Mouse (Mus musculus): ENCODE data around the gene Avpi1.
"Not testable (repeated sequence)": the region's sequence is repeated elsewhere in the genome, so short reads cannot be mapped to it uniquely, and the experiment has no call there.

The Avpi1 gene

DNA sequence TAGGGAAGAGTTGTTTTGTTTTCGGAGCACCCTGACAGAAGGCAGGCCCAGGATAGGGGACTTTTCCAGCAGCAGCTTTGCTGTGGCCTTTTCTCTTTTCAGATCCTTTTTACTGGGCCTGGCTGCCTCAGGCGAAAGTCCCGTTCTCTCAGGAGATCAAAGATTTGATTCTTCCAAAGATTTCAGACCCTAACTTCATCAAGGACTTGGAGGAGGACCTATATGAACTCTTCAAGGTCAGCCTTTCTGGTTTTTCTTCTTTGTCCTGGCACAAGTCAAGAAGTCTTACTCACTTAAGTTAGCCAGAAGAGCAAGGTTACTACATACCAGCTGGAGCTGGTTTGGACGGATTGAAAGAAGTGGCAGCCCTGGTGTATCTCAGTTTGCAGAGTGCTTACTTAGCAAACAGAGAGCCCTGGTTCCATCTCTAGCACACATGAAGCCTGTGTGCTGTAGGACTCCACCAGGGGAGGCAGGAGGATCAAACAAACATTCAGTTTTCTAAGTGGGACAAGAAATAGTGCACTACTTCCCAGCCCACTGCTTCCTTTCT, 13.0 kb downstream of the Avpi1 start:
- no peak for DNase-seq (ENCODE audit: low read depth, low spot score)

DNA sequence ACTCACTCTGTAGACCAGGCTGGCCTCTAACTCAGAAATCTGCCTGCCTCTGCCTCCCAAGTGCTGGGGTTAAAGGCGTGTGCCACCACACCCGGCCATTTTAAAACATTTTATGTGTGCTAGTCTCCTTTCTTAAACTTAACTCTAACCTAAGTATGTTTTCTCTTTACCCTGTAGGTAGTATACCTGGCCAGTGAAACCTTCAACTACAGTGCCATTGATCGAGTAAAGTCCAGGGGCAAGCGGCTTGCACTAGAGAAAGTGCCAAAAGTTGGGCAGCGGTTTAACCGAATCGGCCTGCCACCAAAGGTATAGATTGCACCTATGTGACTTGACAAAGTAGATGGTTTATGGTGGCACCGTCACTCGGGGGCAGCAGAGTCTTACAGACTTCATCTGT, 24.2 kb downstream of the Avpi1 start:
- no peak for DNase-seq (ENCODE audit: low read depth, low spot score)

DNA sequence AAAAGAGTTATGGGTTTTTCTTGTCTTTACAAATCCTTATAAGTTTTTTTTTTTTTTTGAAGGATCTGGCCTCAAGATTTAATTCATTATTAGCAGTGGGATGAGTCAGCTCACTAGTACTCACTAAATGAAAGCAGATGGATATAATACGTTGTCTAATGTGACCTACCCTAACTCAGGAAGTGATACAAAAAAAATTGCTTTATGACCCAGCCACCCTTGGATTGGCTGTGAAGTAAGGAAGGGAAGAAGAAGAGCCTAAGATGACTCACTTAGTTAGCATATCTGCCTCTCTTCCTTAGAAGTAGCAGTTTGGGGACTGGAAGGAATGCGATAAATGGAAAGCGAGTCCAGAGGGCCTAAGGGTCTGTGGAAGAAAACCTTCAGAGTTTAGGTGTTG, 29.5 kb downstream of the Avpi1 start:
- DNase-seq (ENCODE audit: low read depth, low spot score), result peak; percentile 86

DNA sequence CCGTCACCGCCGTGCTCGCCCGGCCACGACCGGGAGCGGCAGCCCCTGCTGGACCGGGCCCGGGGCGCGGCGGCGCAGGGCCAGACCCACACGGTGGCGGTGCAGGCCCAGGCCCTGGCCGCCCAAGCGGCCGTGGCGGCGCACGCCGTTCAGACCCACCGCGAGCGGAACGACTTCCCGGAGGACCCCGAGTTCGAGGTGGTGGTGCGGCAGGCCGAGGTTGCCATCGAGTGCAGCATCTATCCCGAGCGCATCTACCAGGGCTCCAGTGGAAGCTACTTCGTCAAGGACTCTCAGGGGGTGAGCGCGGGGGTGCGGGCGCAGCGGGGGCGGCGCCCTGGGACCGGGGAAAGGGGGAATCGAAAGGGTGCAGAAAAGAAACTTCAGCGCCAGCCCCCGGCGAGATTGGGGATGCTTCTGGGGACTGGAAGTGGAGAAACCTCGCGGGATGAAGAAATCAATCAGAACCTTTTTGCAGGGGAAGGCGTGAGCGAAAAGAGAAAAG, 38.2 kb downstream of the Avpi1 start:
- DNase-seq (ENCODE audit: low read depth, low spot score), result peak; percentile 78

DNA sequence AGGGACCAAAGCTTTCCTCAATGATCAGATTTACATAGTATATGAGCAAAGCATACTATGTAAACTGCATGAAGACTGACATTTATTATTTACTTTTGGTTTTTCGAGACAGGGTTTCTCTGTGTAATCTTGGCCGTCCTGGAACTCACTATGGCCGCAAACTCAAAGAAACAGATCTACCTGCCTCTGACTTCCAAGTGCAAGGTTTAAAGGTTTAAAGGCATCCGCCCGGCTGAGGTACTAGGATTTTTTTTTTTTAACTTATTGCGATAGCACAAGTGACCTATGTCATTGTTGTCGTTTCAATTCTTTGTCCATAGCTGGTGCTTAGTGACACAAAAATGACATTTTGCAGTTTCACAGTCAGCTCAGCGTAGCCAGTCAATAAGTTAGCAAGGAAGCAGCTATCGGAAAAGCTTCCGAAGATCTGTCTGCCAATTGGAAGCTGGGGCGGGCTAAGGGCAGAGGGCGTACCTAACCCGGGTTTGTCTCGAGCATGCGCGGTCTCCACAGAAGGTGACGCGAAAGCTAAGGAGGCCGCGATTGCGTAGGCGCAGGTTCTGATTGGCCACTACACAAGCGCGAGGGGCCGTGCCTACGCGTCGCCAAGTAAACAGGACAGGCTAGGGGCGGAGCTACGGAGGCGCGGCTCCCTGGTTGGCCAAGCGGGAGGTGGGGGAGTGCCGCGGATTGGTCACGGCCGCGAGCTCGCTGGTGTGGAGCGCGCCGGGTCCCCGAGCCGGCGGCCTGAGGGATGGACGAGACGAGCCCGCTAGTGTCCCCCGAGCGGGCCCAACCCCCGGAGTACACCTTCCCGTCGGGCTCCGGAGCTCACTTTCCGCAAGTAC, 38.9 kb downstream of the Avpi1 start, which contains the start of gene Pi4k2a:
TSS of gene Pi4k2a (plus strand) at position 723 of the 848 bp plus-strand sequence.
- peak; percentile 100 for DNase-seq (ENCODE audit: low read depth, low spot score)

DNA sequence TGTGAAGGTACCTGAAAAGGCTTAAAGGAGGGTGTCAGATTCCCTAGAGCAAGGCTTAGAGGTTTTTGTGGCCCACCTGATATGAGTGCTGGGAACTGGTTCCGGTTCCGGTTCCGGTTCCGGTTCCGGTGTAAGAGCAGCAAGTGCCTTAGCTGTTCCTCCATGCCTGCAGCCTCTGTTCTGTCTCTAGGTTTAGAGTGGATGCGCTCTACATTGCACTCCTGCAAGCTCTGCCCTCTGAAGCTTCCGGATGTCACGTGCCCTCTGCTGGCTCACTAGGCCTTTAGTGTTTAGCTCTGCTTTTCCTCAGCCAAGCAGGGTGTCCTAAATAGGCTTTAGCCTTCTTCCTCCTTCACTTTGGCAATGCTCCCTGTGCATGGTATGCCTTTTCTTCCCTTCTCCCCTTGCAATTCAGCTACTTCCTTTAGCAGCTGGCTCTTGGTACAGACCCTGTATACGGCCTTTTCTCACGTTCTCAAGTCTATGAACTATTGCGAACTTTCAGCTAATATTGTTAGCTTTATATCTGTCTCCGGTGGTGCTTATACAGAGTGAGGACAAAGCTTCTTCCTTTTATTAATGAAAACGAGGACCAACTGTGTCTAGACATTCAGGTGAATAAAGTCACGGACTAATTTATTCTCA, 39.6 kb downstream of the Avpi1 start:
- DNase-seq (ENCODE audit: low read depth, low spot score), result peak; percentile 66

DNA sequence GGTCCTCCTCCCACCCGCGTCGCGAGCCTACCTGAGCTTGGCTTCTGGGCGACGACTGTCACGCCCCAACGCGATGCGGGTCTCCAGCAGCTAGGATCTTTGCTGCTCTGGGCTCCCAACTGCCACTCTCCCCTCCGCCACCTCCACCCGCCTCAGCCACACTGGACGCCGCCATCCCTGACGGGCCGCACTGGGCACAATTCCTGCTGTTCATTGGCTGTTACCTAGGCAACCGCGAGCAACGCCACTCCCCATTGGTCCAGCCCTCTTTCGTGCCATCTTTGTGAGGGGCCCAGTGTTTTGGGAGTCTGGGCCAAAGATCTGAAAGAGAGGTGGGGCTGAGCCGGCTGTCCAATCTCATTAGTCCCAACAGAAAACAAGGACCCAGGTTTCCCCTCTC, 42.7 kb downstream of the Avpi1 start, which contains the start of gene Morn4:
TSS of gene Morn4 (minus strand) at position 192 of the 400 bp plus-strand sequence.
- peak; percentile 97 for DNase-seq (ENCODE audit: low read depth, low spot score)

DNA sequence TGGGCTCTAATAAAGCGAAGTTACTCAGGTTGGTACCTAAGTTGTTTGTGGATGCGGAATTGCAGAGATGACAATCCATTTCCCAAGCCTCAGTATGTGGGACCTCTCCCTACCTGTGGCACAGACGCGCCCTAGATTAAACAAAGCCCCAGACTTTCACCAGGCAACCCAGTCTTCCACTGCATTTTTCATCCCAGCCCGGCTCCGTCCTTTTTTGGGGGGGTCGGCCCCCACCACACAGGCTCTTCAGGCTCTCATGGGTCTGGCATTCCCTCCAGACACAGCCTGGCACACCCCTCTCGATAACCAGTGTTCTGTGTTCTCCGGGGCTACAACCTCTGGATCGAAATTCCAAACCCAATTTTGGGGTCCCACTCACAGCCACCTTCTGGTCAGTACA, 43.2 kb downstream of the Avpi1 start:
- DNase-seq (ENCODE audit: low read depth, low spot score), result no peak

DNA sequence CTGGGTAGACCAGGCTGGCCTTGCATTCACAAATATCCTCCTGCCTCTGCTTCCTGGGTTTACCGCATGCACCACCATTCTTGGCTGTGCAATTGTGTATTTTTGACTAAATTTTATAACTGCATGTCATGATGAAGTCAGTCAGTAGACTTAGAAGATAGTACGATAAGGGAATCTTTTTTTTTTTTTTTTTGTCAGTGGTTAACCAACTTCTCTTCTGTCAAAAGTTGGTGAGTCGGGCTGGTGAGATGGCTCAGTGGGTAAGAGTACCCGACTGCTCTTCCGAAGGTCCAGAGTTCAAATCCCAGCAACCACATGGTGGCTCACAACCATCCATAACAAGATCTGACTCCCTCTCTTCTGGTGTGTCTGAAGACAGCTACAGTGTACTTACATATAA, 47.2 kb downstream of the Avpi1 start:
- not testable (repeated sequence) for DNase-seq (ENCODE audit: low read depth, low spot score)

DNA sequence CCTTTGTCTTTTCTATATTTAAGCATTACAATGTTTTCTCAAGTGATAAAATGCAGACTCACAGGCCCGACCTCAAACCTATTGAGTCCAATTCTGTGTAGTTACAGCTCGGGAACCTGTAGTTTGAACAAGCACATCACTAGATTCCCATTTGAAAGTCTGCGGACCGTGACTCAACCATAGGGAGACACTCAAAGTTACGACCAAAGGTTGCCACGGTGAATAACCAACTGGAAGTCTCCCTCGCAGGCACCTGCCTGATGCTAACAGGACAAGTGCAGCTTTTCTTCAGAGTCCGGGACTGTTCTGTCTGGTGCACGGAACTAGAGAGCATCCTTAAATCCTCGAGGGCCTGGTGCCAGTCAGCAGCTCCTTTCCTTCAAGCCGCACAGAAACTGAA, 48.4 kb downstream of the Avpi1 start:
- DNase-seq (ENCODE audit: low read depth, low spot score), result no peak

DNA sequence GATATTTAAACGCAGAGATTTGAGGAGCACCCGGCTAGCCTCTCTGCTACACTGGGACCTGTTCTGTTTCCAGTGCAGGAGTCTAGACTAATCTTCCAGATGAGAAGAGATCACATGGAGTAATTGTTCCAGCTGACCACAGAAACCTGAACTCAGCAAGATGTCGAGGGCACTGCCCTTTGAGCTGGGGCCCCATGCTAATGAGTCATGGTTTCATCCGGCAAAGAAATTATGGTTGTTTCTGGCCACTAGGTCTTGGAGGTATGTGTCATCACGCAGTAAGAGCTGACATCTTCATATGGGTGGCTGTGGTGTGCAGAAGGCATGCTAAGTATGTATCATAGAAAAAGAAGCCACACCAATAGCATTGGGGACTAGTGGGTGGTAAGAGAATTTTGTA, 48.9 kb downstream of the Avpi1 start:
- peak; percentile 97 for DNase-seq (ENCODE audit: low read depth, low spot score)

DNA sequence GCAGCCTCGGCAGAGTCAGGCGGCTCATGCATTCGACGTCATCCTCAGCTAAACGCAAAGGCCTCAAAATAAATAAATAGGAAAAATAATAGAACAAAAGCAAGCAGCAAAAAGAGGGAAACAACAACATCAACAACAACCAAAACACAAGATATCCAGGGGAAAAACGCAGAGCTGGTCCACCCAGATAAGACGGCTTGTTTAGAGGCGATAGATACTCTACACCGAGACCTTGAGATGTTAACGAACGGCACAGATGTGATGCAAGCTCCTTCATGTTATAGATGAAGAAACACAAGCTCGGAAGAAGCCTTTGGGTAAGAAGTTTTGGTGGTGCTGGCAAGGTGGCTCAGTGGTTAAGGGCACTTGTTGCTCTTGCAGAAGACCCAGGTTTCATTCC, 49.9 kb downstream of the Avpi1 start:
- DNase-seq (ENCODE audit: low read depth, low spot score), result no peak

DNA sequence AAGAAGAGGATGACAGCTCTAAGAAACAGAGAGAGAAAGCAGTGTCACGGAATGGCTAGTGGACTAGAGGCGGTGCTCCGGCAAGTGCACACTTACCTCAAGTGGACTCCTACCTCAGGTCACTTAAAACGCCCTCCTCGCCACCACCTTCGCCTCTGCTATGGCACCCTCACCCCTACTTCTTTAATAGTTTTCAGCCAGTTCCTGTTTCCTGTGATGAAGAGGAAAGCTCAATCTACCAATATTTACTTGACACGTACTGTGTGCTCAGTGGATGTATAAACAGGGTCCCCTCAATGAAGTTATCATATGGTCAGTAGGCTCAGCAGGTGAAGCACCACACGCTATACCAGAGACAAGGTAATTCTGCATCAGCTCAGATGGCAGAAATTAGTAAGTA, 50.3 kb downstream of the Avpi1 start:
- DNase-seq (ENCODE audit: low read depth, low spot score), result no peak

DNA sequence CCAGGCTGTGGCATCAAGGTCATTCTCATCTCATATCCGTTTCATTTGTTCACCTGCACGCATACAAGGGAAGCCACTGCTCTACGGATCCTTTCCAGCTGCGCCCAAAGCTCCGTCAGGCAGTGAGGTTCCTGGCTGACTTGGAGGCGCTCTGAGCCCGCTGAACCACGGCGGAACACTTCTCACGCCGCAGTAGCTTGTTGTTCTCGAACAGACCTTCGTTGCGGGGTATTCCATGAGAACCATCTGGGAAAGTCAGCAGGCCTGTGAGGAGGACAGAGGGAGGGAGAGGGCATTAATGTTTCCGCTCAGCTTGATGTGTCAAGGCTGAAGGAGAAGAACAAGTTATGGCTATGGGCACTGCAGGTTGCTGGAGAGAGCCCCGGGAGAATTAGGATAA, 52.9 kb downstream of the Avpi1 start:
- DNase-seq (ENCODE audit: low read depth, low spot score), result no peak

DNA sequence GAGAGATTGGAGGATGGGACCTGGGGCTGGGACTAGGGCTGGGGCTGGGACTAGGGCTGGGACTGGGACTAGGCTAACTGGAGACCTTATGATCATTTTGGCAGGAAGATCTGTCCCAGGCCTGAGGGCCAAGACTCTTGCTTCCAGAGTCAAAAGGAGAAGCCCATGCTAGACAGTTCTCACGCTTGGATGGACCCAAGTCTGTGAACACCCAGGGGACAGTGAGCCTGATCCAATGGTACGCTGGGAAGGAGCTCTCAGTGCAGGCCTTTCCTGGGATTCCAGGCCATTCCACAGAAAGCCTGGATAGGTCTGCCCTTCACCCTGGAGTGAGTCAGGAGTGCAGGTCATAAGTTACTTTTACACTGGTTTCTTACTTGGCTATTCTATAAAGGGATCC, 53.8 kb downstream of the Avpi1 start:
- no peak for DNase-seq (ENCODE audit: low read depth, low spot score)
